Comparison of ENCODE assay signal across 23 mouse cellular contexts in the genomic region with DNA sequence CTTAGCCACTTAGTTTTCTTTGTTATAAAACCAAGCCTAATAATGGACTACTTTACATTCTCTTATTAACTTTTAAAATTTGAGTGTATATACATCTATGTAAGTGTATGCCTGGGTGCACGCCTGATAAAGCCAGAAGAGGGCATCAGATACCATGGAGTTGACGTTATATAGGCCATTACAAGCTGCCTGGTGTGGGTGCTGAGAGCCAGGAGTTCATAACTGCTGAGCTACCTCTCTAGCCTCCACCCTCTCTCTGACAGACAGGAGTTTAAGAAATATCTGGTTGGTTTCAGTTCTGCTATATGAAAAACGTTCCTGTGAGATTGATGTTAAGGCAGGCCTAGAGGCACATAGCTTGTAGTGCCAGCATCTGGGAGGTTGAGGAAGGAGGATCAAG. TPM values are rescaled to one million over a fixed set of nuclear protein-coding genes. Genes with fewer than 3 reads are reported as not detected.
DNase-seq lines count a peak whose midpoint lies in the region; ATAC-seq and TF ChIP-seq lines count a peak whose summit lies in the region.
"Had no signal": no experiment of that assay in that cellular context is flagged by ENCODE, and none has a peak within 500 bp of the region (broad histone marks: within the 10 kb centered on the region; RNA-seq: fewer than 3 reads in every experiment).

No protein-coding gene starts in this region.

- H3K79me2 ChIP-seq in heart, adult 2 months (replicated peaks; ENCODE audit: control insufficient read depth, insufficient read depth, low read length) = no peaks in the 10 kb centered on the region

- H3K4me1 ChIP-seq in heart, adult 2 months (ENCODE audit: control insufficient read depth, insufficient read depth, low read length) = no peaks in the 10 kb centered on the region
- H3K4me1 ChIP-seq in stomach, postnatal 0 days (replicated peaks; ENCODE audit: control insufficient read depth, insufficient read depth) = no peaks in the 10 kb centered on the region
- H3K4me1 ChIP-seq: embryonic facial prominence, embryonic 15.5 days; forebrain, embryonic 10.5 days; heart, embryonic 12.5 days; hindbrain, embryonic 15.5 days; intestine, embryonic 15.5 days; kidney, embryonic 15.5 days; limb, embryonic 13.5 days had no signal

- intact Hi-C loops in heart, adult 2 months (cut with DNase I) = no loop called here
- intact Hi-C loops in heart, postnatal 25 days (cut with DNase I) = no loop called here

- TF ChIP-seq CTCF in heart, adult 2 months (IDR thresholded peaks at IDR 0.05) = 0 out of 2 replicates have a peak, but pooled peaks have one; percentile 3
- TF ChIP-seq CTCF in stomach, postnatal 0 days (IDR thresholded peaks at IDR 0.05; ENCODE audit: low read depth) = peak; percentile 26; the same call in 1 of the 2 replicates
- no peak for TF ChIP-seq CTCF in layer of hippocampus, adult 2 months (conservative IDR thresholded peaks at IDR 0.05)

- no peak overlapping the region for H3K27ac ChIP-seq in heart, adult 2 months
- no peak overlapping the region for H3K27ac ChIP-seq in stomach, postnatal 0 days (replicated peaks)
- H3K27ac ChIP-seq in layer of hippocampus, adult 2 months = no peak overlapping the region
- H3K27ac ChIP-seq: embryonic facial prominence, embryonic 15.5 days; forebrain, embryonic 10.5 days; hindbrain, embryonic 15.5 days; intestine, embryonic 15.5 days; kidney, embryonic 15.5 days; limb, embryonic 13.5 days had no signal

- ATAC-seq in common myeloid progenitor, adult 5-6 weeks (replicated peaks; ENCODE audit: low read depth, poor library complexity, severe bottlenecking) = peak; percentile 81
- no peak for ATAC-seq in stomach, postnatal 0 days (ENCODE audit: low FRiP score, low TSS enrichment)
- ATAC-seq: forebrain, postnatal 0 days; intestine, embryonic 15.5 days; midbrain, embryonic 16.5 days had no signal

- H3K36me3 ChIP-seq in heart, adult 2 months (ENCODE audit: control insufficient read depth, insufficient read depth, low read length) = peaks cover 2% of the 10 kb centered on the region; the same call in 1 of the 2 replicates
- H3K36me3 ChIP-seq in stomach, postnatal 0 days (ENCODE audit: control insufficient read depth, insufficient read depth, low read length) = peaks cover 3% of the 10 kb centered on the region; the same call in 1 of the 2 replicates

- H3K4me3 ChIP-seq in heart, adult 2 months = no peak overlapping the region
- no peak overlapping the region for H3K4me3 ChIP-seq in stomach, postnatal 0 days (ENCODE audit: low read depth, low read length)
- no peak overlapping the region for H3K4me3 ChIP-seq in layer of hippocampus, adult 2 months
- H3K4me3 ChIP-seq: embryonic facial prominence, embryonic 15.5 days; forebrain, embryonic 10.5 days; heart, embryonic 12.5 days; hindbrain, embryonic 15.5 days; intestine, embryonic 15.5 days; kidney, embryonic 15.5 days; limb, embryonic 13.5 days had no signal

- TF ChIP-seq POLR2A in heart, adult 2 months (IDR thresholded peaks at IDR 0.05; ENCODE audit: insufficient read depth, low read depth, low read length) = no peak

- no peak overlapping the region for H3K4me2 ChIP-seq in stomach, postnatal 0 days (replicated peaks; ENCODE audit: low read depth)
- H3K4me2 ChIP-seq: embryonic facial prominence, embryonic 15.5 days; heart, embryonic 12.5 days; hindbrain, embryonic 15.5 days; intestine, embryonic 15.5 days; kidney, embryonic 15.5 days; limb, embryonic 13.5 days had no signal

- no peak overlapping the region for H3K9ac ChIP-seq in heart, adult 2 months (ENCODE audit: low read depth, low read length)
- H3K9ac ChIP-seq in stomach, postnatal 0 days (ENCODE audit: low read length) = no peak overlapping the region
- H3K9ac ChIP-seq: embryonic facial prominence, embryonic 15.5 days; forebrain, postnatal 0 days; heart, embryonic 12.5 days; hindbrain, embryonic 15.5 days; intestine, embryonic 15.5 days; kidney, embryonic 15.5 days; limb, embryonic 13.5 days had no signal

- WGBS in heart, adult 2 months = 83% methylated on average over 3 of the region's 3 CpGs
- 64% methylated on average over 3 of the region's 3 CpGs for WGBS in stomach, postnatal 0 days

- no peak for TF ChIP-seq EP300 in heart, adult 2 months (IDR thresholded peaks at IDR 0.05; ENCODE audit: insufficient read depth, low read depth, low read length)
- no peak for TF ChIP-seq EP300 in stomach, postnatal 0 days (optimal IDR thresholded peaks at IDR 0.05)

- no peaks in the 10 kb centered on the region for H3K27me3 ChIP-seq in heart, adult 2 months (ENCODE audit: control insufficient read depth, insufficient read depth, low read length)
- no peaks in the 10 kb centered on the region for H3K27me3 ChIP-seq in stomach, postnatal 0 days (ENCODE audit: control insufficient read depth, insufficient read depth, low read length)
- H3K27me3 ChIP-seq: embryonic facial prominence, embryonic 15.5 days; heart, embryonic 12.5 days; hindbrain, embryonic 15.5 days; intestine, embryonic 15.5 days; kidney, embryonic 15.5 days; limb, embryonic 13.5 days had no signal

- DNase-seq in heart, adult 2 months = no peak
- no peak for DNase-seq in heart, postnatal 25 days (ENCODE audit: low spot score)
- peak; percentile 35 for DNase-seq in lung, postnatal 36 days
- no peak for DNase-seq in lung, postnatal 10 days
- no peak for DNase-seq in stomach, postnatal 0 days (ENCODE audit: low spot score)
- no peak for DNase-seq in layer of hippocampus, adult 2 months (ENCODE audit: low spot score in 2 of 2)
- DNase-seq in right cerebral cortex, adult 18-20 months = no peak
- DNase-seq: adrenal gland, postnatal 14 days; cerebellum, adult 11 months; cerebellum, postnatal 10 days; forebrain, postnatal 0 days; heart, postnatal 14 days; right cerebral cortex, postnatal 4 days; thymus, postnatal 4 days had no signal

- H3K9me3 ChIP-seq in stomach, postnatal 0 days (ENCODE audit: control insufficient read depth, low read length) = no peaks in the 10 kb centered on the region
- H3K9me3 ChIP-seq: embryonic facial prominence, embryonic 15.5 days; forebrain, embryonic 10.5 days; heart, embryonic 12.5 days; hindbrain, embryonic 15.5 days; intestine, embryonic 15.5 days; kidney, embryonic 15.5 days; limb, embryonic 13.5 days had no signal

RNA-seq across cellular contexts. Expression of gene Nsun4, which starts 11.5 kb away (rescaled TPM):
- 10 to 100 TPM; 24.3 to 28.4 TPM for total RNA-seq in heart, adult 2 months (2021)
- 24.9 and 37.0 TPM in 2 replicates for polyA plus RNA-seq in heart, adult 2 months (2012; rRNA removed)
- total RNA-seq in heart, postnatal 25 days (2021) = 10 to 100 TPM; 24.5 to 27.9 TPM
- total RNA-seq in common myeloid progenitor, adult 5-6 weeks (2017) = 8.7 and 16.4 TPM in 2 replicates
- polyA plus RNA-seq in stomach, postnatal 0 days (2015; fragmentation: Nextera tagmentation; extraction: Ambion mirVana) = 11.4 and 11.9 TPM in 2 replicates
- total RNA-seq in layer of hippocampus, adult 2 months (2021) = 10 to 100 TPM in 1 of 2 experiments, 1 to 10 TPM in 1; 9.9 to 10.0 TPM

RNA-seq across cellular contexts. Expression of gene Faah, which starts 24.5 kb away (rescaled TPM):
- total RNA-seq in heart, adult 2 months (2021) = under 1 TPM; 0.14 to 0.23 TPM
- polyA plus RNA-seq in heart, adult 2 months (2012; rRNA removed) = 0.53 and 1.4 TPM in 2 replicates
- total RNA-seq in heart, postnatal 25 days (2021) = under 1 TPM; 0.13 to 0.17 TPM
- 2.2 and 3.4 TPM in 2 replicates for total RNA-seq in common myeloid progenitor, adult 5-6 weeks (2017)
- polyA plus RNA-seq in stomach, postnatal 0 days (2015; fragmentation: Nextera tagmentation; extraction: Ambion mirVana) = 7.7 and 8.3 TPM in 2 replicates
- total RNA-seq in layer of hippocampus, adult 2 months (2021) = 100 to 1,000 TPM; 152 to 157 TPM

RNA-seq across cellular contexts. Expression of gene Uqcrh, which starts 32.7 kb away (rescaled TPM):
- 1,000 to 10,000 TPM; 1,648 to 1,969 TPM for total RNA-seq in heart, adult 2 months (2021)
- 736 and 1,429 TPM in 2 replicates for polyA plus RNA-seq in heart, adult 2 months (2012; rRNA removed)
- 1,000 to 10,000 TPM; 1,988 to 2,066 TPM for total RNA-seq in heart, postnatal 25 days (2021)
- total RNA-seq in common myeloid progenitor, adult 5-6 weeks (2017) = 353 and 354 TPM in 2 replicates
- 571 and 591 TPM in 2 replicates for polyA plus RNA-seq in stomach, postnatal 0 days (2015; fragmentation: Nextera tagmentation; extraction: Ambion mirVana)
- total RNA-seq in layer of hippocampus, adult 2 months (2021) = 100 to 1,000 TPM; 361 to 383 TPM

RNA-seq across cellular contexts. Expression of gene Lrrc41, which starts 32.9 kb away (rescaled TPM):
- 10 to 100 TPM; 22.0 to 24.9 TPM for total RNA-seq in heart, adult 2 months (2021)
- 27.1 and 32.6 TPM in 2 replicates for polyA plus RNA-seq in heart, adult 2 months (2012; rRNA removed)
- total RNA-seq in heart, postnatal 25 days (2021) = 10 to 100 TPM; 24.6 to 29.4 TPM
- 14.4 and 22.4 TPM in 2 replicates for total RNA-seq in common myeloid progenitor, adult 5-6 weeks (2017)
- 37.4 and 41.1 TPM in 2 replicates for polyA plus RNA-seq in stomach, postnatal 0 days (2015; fragmentation: Nextera tagmentation; extraction: Ambion mirVana)
- total RNA-seq in layer of hippocampus, adult 2 months (2021) = 10 to 100 TPM; 42.8 to 46.4 TPM

Comparison
In these comparisons a context has a peak if more than half of its experiments do, and no peak if none do; other contexts are left out.
1. RNA of gene Faah, which starts 24.5 kb away (total RNA-seq): 152 to 157 TPM in layer of hippocampus, adult 2 months; 2.2 to 3.4 TPM in common myeloid progenitor, adult 5-6 weeks, 0.14 to 0.23 TPM in heart, adult 2 months and 0.13 to 0.17 TPM in heart, postnatal 25 days; every median in the first group is over 10 times any median in the second.